Comparison of ENCODE assay signal across 11 mouse cellular contexts in the genomic region with DNA sequence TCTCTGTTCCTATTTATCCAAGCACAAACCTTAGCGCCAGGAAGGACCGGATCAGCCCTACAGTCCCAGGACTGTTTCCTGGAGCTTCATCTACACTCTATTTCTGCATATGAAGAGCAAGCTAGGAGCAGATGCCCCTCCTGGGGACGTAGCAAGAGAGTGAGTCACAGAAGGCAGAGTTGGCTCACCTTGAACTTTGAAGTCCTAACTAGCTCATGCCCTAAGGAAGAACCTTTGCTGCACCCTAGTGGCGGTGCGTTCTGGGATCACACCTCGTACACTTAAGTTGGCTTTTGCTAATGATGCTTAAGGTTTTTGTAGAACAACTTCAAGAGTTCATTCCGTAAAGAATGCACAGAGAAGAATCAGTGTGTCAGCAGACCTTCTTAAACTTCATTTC. TPM values are rescaled to one million over a fixed set of nuclear protein-coding genes. Genes with fewer than 3 reads are reported as not detected.
DNase-seq lines count a peak whose midpoint lies in the region; ATAC-seq and TF ChIP-seq lines count a peak whose summit lies in the region.
"Had no signal": no experiment of that assay in that cellular context is flagged by ENCODE, and none has a peak within 500 bp of the region (broad histone marks: within the 10 kb centered on the region; RNA-seq: fewer than 3 reads in every experiment).

No protein-coding gene starts in this region.

- ATAC-seq in erythroid progenitor cell, adult 5-6 weeks (replicated peaks; ENCODE audit: low FRiP score, poor library complexity, severe bottlenecking): no peak

- DNase-seq in heart, adult 18-20 months: peak; percentile 31 to 69
- DNase-seq in heart, postnatal 25 days (ENCODE audit: low spot score): no peak
- DNase-seq in 3T3-L1 (ENCODE audit: low read depth, low spot score): peak; percentile 67
- DNase-seq in Muller cell, postnatal 12 days (ENCODE audit: inconsistent ontology term): peak; percentile 36
- peak; percentile 44 for DNase-seq in embryo, embryonic 9.5 days (ENCODE audit: extremely low spot score)
- DNase-seq in left cerebral cortex, adult 2 months (ENCODE audit: extremely low spot score in 1 of 2, low spot score in 2 of 2): peak; percentile 14 to 25
- DNase-seq in right cerebral cortex, postnatal 14 days: peak; percentile 32

- intact Hi-C loops in heart, postnatal 25 days (cut with DNase I): no loop called here
- intact Hi-C loops in left cerebral cortex, adult 2 months (cut with DNase I): no loop called here

- no peak overlapping the region for H3K4me3 ChIP-seq in left cerebral cortex, adult 2 months
- H3K4me3 ChIP-seq: embryonic facial prominence, embryonic 12.5 days; liver, embryonic 15.5 days; stomach, embryonic 15.5 days had no signal

- H3K27ac ChIP-seq in left cerebral cortex, adult 2 months: no peak overlapping the region
- H3K27ac ChIP-seq: embryonic facial prominence, embryonic 12.5 days; liver, embryonic 15.5 days; stomach, embryonic 15.5 days had no signal

- peak; percentile 42 for TF ChIP-seq CTCF in left cerebral cortex, adult 2 months (IDR thresholded peaks at IDR 0.05)

RNA-seq across cellular contexts. Expression of a gene that starts 25.3 kb away (rescaled TPM):
- 10 to 100 TPM; 25.6 to 26.6 TPM for total RNA-seq in heart, adult 18-20 months (2021)
- 10 to 100 TPM; 18.4 to 21.2 TPM for total RNA-seq in heart, postnatal 25 days (2021)
- total RNA-seq in left cerebral cortex, adult 2 months (2021): 10 to 100 TPM; 28.6 to 33.8 TPM
- total RNA-seq in erythroid progenitor cell, adult 5-6 weeks (2015; ENCODE audit: low replicate concordance): 11.7 and 16.6 TPM in 2 replicates
- 8.2 and 11.3 TPM in 2 replicates for total RNA-seq in erythroid progenitor cell, adult 5-6 weeks (2017; ENCODE audit: low replicate concordance)
